Mouse (Mus musculus) myocyte (in vitro differentiated cells): ENCODE results near the gene Kera.

ENCODE experiments used
- CEBPB ChIP-seq: IDR thresholded peaks from 2 replicates; pipeline ENCODE4 v1.6.1; 2011; ENCODE audit warnings: mild to moderate bottlenecking, moderate library complexity; ENCODE audit not compliant: poor library complexity, insufficient read depth, severe bottlenecking
- E2F4 ChIP-seq: IDR thresholded peaks from one replicate; pipeline ENCODE4 v1.6.1; 2011; ENCODE audit warnings: mild to moderate bottlenecking, control low read depth, moderate library complexity; ENCODE audit not compliant: insufficient read depth
- MAX ChIP-seq: IDR thresholded peaks from one replicate; pipeline ENCODE4 v1.6.1; 2011; ENCODE audit warnings: low read depth, mild to moderate bottlenecking, control low read depth
- POLR2A ChIP-seq: IDR thresholded peaks from one replicate; pipeline ENCODE4 v1.6.1; 2011; ENCODE audit warnings: low read depth, mild to moderate bottlenecking, control low read depth, moderate library complexity; ENCODE audit not compliant: insufficient read length
- POLR2AphosphoS2 ChIP-seq: IDR thresholded peaks from one replicate; pipeline ENCODE4 v1.6.1; 2011; ENCODE audit warnings: low read depth, control low read depth; ENCODE audit not compliant: insufficient read length
- REST ChIP-seq: IDR thresholded peaks from one replicate; pipeline ENCODE4 v1.6.1; 2011; ENCODE audit warnings: mild to moderate bottlenecking, control low read depth, moderate library complexity; ENCODE audit not compliant: insufficient read depth, insufficient read length
- SRF ChIP-seq: IDR thresholded peaks from one replicate; pipeline ENCODE4 v1.6.1; 2011; ENCODE audit warnings: low read depth; ENCODE audit not compliant: control insufficient read depth, insufficient read length
- TCF12 ChIP-seq: IDR thresholded peaks from one replicate; pipeline ENCODE4 v1.6.1; 2011; ENCODE audit warnings: mild to moderate bottlenecking, control low read depth; ENCODE audit not compliant: poor library complexity, insufficient read depth, severe bottlenecking
- USF1 ChIP-seq: IDR thresholded peaks from one replicate; pipeline ENCODE4 v1.6.1; 2011; ENCODE audit warnings: low read depth, mild to moderate bottlenecking, control low read depth, moderate library complexity

GRCm38 (mm10) chr10:97659489-97659888 lies 52.8 kb downstream of the Kera start:
- no peak for TF ChIP-seq CEBPB
- no peak for TF ChIP-seq E2F4
- no peak for TF ChIP-seq POLR2A
- TF ChIP-seq TCF12, result no peak
- TF ChIP-seq POLR2AphosphoS2, result no peak
- no peak for TF ChIP-seq USF1
- no peak for TF ChIP-seq REST
- no peak for TF ChIP-seq SRF
- no peak for TF ChIP-seq MAX
